Mouse (Mus musculus) layer of hippocampus, postnatal 10 days (tissue): Measurements from ENCODE around the gene Prss43. TPM values are rescaled to one million over a fixed set of nuclear protein-coding genes. Genes with fewer than 3 reads are reported as not detected.
"Not testable (repeated sequence)": the region's sequence is repeated elsewhere in the genome, so short reads cannot be mapped to it uniquely, and the experiment has no call there.

Source experiments
- DNase-seq, 2 experiments: peaks; one replicate each; pipeline ENCODE4 v3.0.0; 2021; ENCODE audit warnings: low spot score in 2 of 2
- long read RNA-seq: library from polyadenylated mRNA; stranded (forward); transcript quantifications from one replicate; pipeline ENCODE4 v2.0.0, GENCODE M21; 2023
- total RNA-seq, 2 experiments: library from RNA; stranded (reverse); gene quantifications; 2 replicates each; pipeline ENCODE4 v1.2.3; 2021

Gene Prss43
- under 1 TPM; 0.21 to 0.27 TPM for total RNA-seq
- long read RNA-seq, partial matches to known transcripts: 0 of 1 reads
- long read RNA-seq, other reads (novel, unspliced or antisense): 1 of 1 reads

GRCm38 (mm10) chr9:110826390-110826789 lies at the start of gene Prss43:
Prss43 (plus strand) TSS chr9:110826690.
- no peak for DNase-seq

GRCm38 (mm10) chr9:110778100-110778499 lies 48.4 kb upstream of the Prss43 start:
- no peak for DNase-seq

- DNase-seq: no peak
These were observed 47.9 kb upstream of the Prss43 start for GRCm38 (mm10) chr9:110778559-110778958.

GRCm38 (mm10) chr9:110779242-110779913 lies 47.1 kb upstream of the Prss43 start:
- no peak for DNase-seq

GRCm38 (mm10) chr9:110781256-110781721 lies 45.2 kb upstream of the Prss43 start:
- DNase-seq: peak; percentile 97

GRCm38 (mm10) chr9:110781731-110782130 lies 44.8 kb upstream of the Prss43 start:
- peak; percentile 83 to 85 for DNase-seq

GRCm38 (mm10) chr9:110783611-110784010 lies 42.9 kb upstream of the Prss43 start:
- DNase-seq: no peak

- DNase-seq: no peak
These were observed 38.3 kb upstream of the Prss43 start for GRCm38 (mm10) chr9:110788169-110788568.

- DNase-seq: no peak
These were observed 36.0 kb upstream of the Prss43 start for GRCm38 (mm10) chr9:110790462-110790861.

- no peak for DNase-seq
These were observed 29.5 kb upstream of the Prss43 start for GRCm38 (mm10) chr9:110797013-110797412.

GRCm38 (mm10) chr9:110797866-110798265 lies 28.6 kb upstream of the Prss43 start, which contains the start of gene Prss42:
Prss42 (plus strand) TSS chr9:110798166.
- no peak for DNase-seq

GRCm38 (mm10) chr9:110800834-110801479 lies 25.5 kb upstream of the Prss43 start:
- DNase-seq: no peak

GRCm38 (mm10) chr9:110803294-110803693 lies 23.2 kb upstream of the Prss43 start:
- DNase-seq: no peak

- DNase-seq: no peak
These were observed 16.4 kb upstream of the Prss43 start for GRCm38 (mm10) chr9:110810051-110810450.

GRCm38 (mm10) chr9:110813789-110814188 lies 12.7 kb upstream of the Prss43 start, which contains the start of gene Prss44:
Prss44 (plus strand) TSS chr9:110813994.
- DNase-seq: no peak

- not testable (repeated sequence) for DNase-seq
These were observed 5.9 kb upstream of the Prss43 start for GRCm38 (mm10) chr9:110820546-110820945.

GRCm38 (mm10) chr9:110821436-110821835 lies 5.1 kb upstream of the Prss43 start:
- no peak for DNase-seq

- no peak for DNase-seq
These were observed 1.1 kb upstream of the Prss43 start for GRCm38 (mm10) chr9:110825426-110825825.

GRCm38 (mm10) chr9:110825832-110826231 lies 658 bp upstream of the Prss43 start:
- no peak for DNase-seq

GRCm38 (mm10) chr9:110833021-110833420 lies 6.5 kb downstream of the Prss43 start:
- DNase-seq: no peak

- DNase-seq: no peak
These were observed 7.9 kb downstream of the Prss43 start, which contains the start of gene Prss45 for GRCm38 (mm10) chr9:110834411-110834810. Prss45 (plus strand) TSS chr9:110834588.

- DNase-seq: no peak
These were observed 8.5 kb downstream of the Prss43 start for GRCm38 (mm10) chr9:110834961-110835360.
